Comparison of ENCODE assay signal across 25 mouse cellular contexts in genomic region chr13:29437067-29437466, GRCm38 (mm10).
A peak's percentile ranks its signal among the peaks of the same experiment; 100 is the strongest.
DNase-seq lines count a peak whose midpoint lies in the region; ATAC-seq and TF ChIP-seq lines count a peak whose summit lies in the region.
"Had no signal": no experiment of that assay in that cellular context is flagged by ENCODE, and none has a peak within 500 bp of the region (broad histone marks: within the 10 kb centered on the region; RNA-seq: fewer than 3 reads in every experiment).

No protein-coding gene starts in this region.

- H3K9ac ChIP-seq in embryonic facial prominence, embryonic 12.5 days = no peak overlapping the region
- no peak overlapping the region for H3K9ac ChIP-seq in limb, embryonic 13.5 days
- H3K9ac ChIP-seq: forebrain, embryonic 15.5 days; hindbrain, embryonic 13.5 days had no signal

- H3K4me3 ChIP-seq in embryonic facial prominence, embryonic 12.5 days = no peak overlapping the region
- no peak overlapping the region for H3K4me3 ChIP-seq in limb, embryonic 10.5 days
- H3K4me3 ChIP-seq in limb, embryonic 13.5 days = no peak overlapping the region
- H3K4me3 ChIP-seq in gastrocnemius, adult 2 months = no peak overlapping the region
- H3K4me3 ChIP-seq: forebrain, embryonic 15.5 days; hindbrain, embryonic 10.5 days; hindbrain, embryonic 13.5 days had no signal

- peaks cover 13% of the 10 kb centered on the region; the same call in 1 of the 2 replicates for H3K4me1 ChIP-seq in embryonic facial prominence, embryonic 12.5 days
- peaks cover 27% of the 10 kb centered on the region for H3K4me1 ChIP-seq in limb, embryonic 10.5 days
- H3K4me1 ChIP-seq in limb, embryonic 13.5 days = peaks cover 17% of the 10 kb centered on the region

- H3K36me3 ChIP-seq in embryonic facial prominence, embryonic 12.5 days = no peaks in the 10 kb centered on the region
- peaks cover 2% of the 10 kb centered on the region; the same call in 1 of the 2 replicates for H3K36me3 ChIP-seq in limb, embryonic 10.5 days
- no peaks in the 10 kb centered on the region for H3K36me3 ChIP-seq in limb, embryonic 13.5 days
- H3K36me3 ChIP-seq: forebrain, embryonic 15.5 days; hindbrain, embryonic 10.5 days; hindbrain, embryonic 13.5 days had no signal

- DNase-seq in NIH3T3 (ENCODE audit: low read depth) = peak; percentile 59
- DNase-seq in limb, embryonic 10.5 days (ENCODE audit: low spot score) = no peak
- no peak for DNase-seq in right cerebral cortex, postnatal 14 days
- no peak for DNase-seq in gastrocnemius, adult 2 months
- DNase-seq in adrenal gland, adult 18-20 months (ENCODE audit: low spot score in 2 of 2) = no peak
- DNase-seq: adrenal gland, adult 8-10 months; adrenal gland, postnatal 25 days; B cell, adult 2 months; cerebellum, adult 11-12 months; cerebellum, adult 8-10 months; cerebellum, postnatal 10 days; cerebellum, postnatal 36 days; embryo, embryonic 11 days; gastrocnemius, postnatal 14 days; heart, adult 11 months; heart, postnatal 36 days had no signal

- ATAC-seq in embryonic facial prominence, embryonic 12.5 days (ENCODE audit: insufficient number of reproducible peaks, insufficient read depth, low FRiP score, low TSS enrichment) = no peak
- ATAC-seq in limb, embryonic 13.5 days (ENCODE audit: low FRiP score, low read depth) = peak; percentile 57; the same call in 1 of the 2 replicates
- ATAC-seq: forebrain, embryonic 15.5 days; intestine, postnatal 0 days had no signal

- no peaks in the 10 kb centered on the region for H3K9me3 ChIP-seq in embryonic facial prominence, embryonic 12.5 days
- H3K9me3 ChIP-seq in limb, embryonic 10.5 days (replicated peaks) = no peaks in the 10 kb centered on the region
- no peaks in the 10 kb centered on the region for H3K9me3 ChIP-seq in limb, embryonic 13.5 days
- H3K9me3 ChIP-seq: forebrain, embryonic 15.5 days; G1E; hindbrain, embryonic 10.5 days; hindbrain, embryonic 13.5 days had no signal

- H3K27ac ChIP-seq in embryonic facial prominence, embryonic 12.5 days = peak overlapping the region; percentile 54
- H3K27ac ChIP-seq in limb, embryonic 10.5 days = peak overlapping the region; percentile 65; the same call in 1 of the 2 replicates
- H3K27ac ChIP-seq in limb, embryonic 13.5 days = peak overlapping the region; percentile 52; the same call in 1 of the 2 replicates
- H3K27ac ChIP-seq in gastrocnemius, adult 2 months = no peak overlapping the region
- H3K27ac ChIP-seq: forebrain, embryonic 15.5 days; hindbrain, embryonic 10.5 days; hindbrain, embryonic 13.5 days had no signal

- intact Hi-C loops in gastrocnemius, adult 2 months (cut with DNase I) = no loop called here

- 47% methylated on average over 2 of the region's 2 CpGs for WGBS in embryonic facial prominence, embryonic 12.5 days
- WGBS in limb, embryonic 10.5 days = 67% methylated on average over 2 of the region's 2 CpGs
- 37% methylated on average over 2 of the region's 2 CpGs for WGBS in limb, embryonic 13.5 days

- no peak for TF ChIP-seq CTCF in gastrocnemius, adult 2 months (IDR thresholded peaks at IDR 0.05)

- H3K4me2 ChIP-seq in embryonic facial prominence, embryonic 12.5 days (replicated peaks) = no peak overlapping the region
- no peak overlapping the region for H3K4me2 ChIP-seq in limb, embryonic 13.5 days (replicated peaks)
- H3K4me2 ChIP-seq: forebrain, embryonic 15.5 days; heart, embryonic 11.5 days; hindbrain, embryonic 13.5 days had no signal

- H3K27me3 ChIP-seq in embryonic facial prominence, embryonic 12.5 days = no peaks in the 10 kb centered on the region
- no peaks in the 10 kb centered on the region for H3K27me3 ChIP-seq in limb, embryonic 10.5 days (ENCODE audit: low read depth, poor library complexity, severe bottlenecking)
- no peaks in the 10 kb centered on the region for H3K27me3 ChIP-seq in limb, embryonic 13.5 days
- H3K27me3 ChIP-seq: CH12.LX; forebrain, embryonic 15.5 days; hindbrain, embryonic 13.5 days had no signal
